Mouse (Mus musculus) hindbrain, embryonic 15.5 days (tissue): ENCODE results near the gene Ska3. TPM values are rescaled to one million over a fixed set of nuclear protein-coding genes. Genes with fewer than 3 reads are reported as not detected.

ENCODE experiments used
- ATAC-seq: fragments of 200-750 bp; cut with Nextera tagmentation; 2 replicates; pipeline ENCODE4 v1.8.0; 2017; ENCODE audit warnings: low read depth, moderate number of reproducible peaks, moderate TSS enrichment; ENCODE audit not compliant: low FRiP score
- H3K27ac ChIP-seq: fragments of 300-500 bp; sonication (generic); replicated peaks from 2 replicates; pipeline ENCODE4 v1.5.1; 2015; ENCODE audit warnings: mild to moderate bottlenecking, inconsistent platforms
- H3K27me3 ChIP-seq: fragments of 300-500 bp; sonication (generic); 2 replicates; pipeline ENCODE4 v1.6.1; 2015; ENCODE audit warnings: control low read depth, inconsistent platforms
- H3K36me3 ChIP-seq: fragments of 300-500 bp; sonication (generic); 2 replicates; pipeline ENCODE4 v1.6.1; 2015; ENCODE audit warnings: control low read depth, inconsistent platforms
- H3K4me1 ChIP-seq: fragments of 300-500 bp; sonication (generic); replicated peaks from 2 replicates; pipeline ENCODE4 v1.6.1; 2015; ENCODE audit warnings: control low read depth, inconsistent platforms
- H3K4me2 ChIP-seq: fragments of 300-500 bp; sonication (generic); 2 replicates; pipeline ENCODE4 v1.6.1; 2015; ENCODE audit warnings: moderate library complexity, mild to moderate bottlenecking, inconsistent platforms
- H3K4me3 ChIP-seq: fragments of 300-500 bp; sonication (generic); 2 replicates; pipeline ENCODE4 v1.5.1; 2015; ENCODE audit warnings: mild to moderate bottlenecking, inconsistent platforms
- H3K9ac ChIP-seq: fragments of 300-500 bp; sonication (generic); 2 replicates; pipeline ENCODE4 v1.6.1; 2015; ENCODE audit warnings: inconsistent platforms
- H3K9me3 ChIP-seq: fragments of 300-500 bp; sonication (generic); 2 replicates; pipeline ENCODE4 v1.6.1; 2016; ENCODE audit warnings: control low read depth, inconsistent platforms
- WGBS: fragments of 180-500 bp; shearing (Covaris S2); methylation state at CpG from one replicate; pipeline ENCODE4 v1.1.7; 2015; 5-methylcytosine and 5-hydroxymethylcytosine counted together
- microRNA-seq: library from miRNA; unstranded; fragments of <30 nt; microRNA quantifications from one replicate; pipeline ENCODE4, GENCODE M21; 2016
- polyA plus RNA-seq: library from polyadenylated mRNA; unstranded; fragments of >200 nt; fragmentation: Nextera tagmentation; extraction: Ambion mirVana; gene quantifications from 2 replicates; pipeline ENCODE4 v1.2.1, GENCODE M21; 2015

The Ska3 gene
- polyA plus RNA-seq, 1 experiment from 2014 or later: 8.4 TPM

- WGBS: 93% methylated on average over 9 of the region's 9 CpGs
These were observed 36.2 kb downstream of the Ska3 start for GRCm38 (mm10) chr14:57789759-57790158.

GRCm38 (mm10) chr14:57789311-57789710, 36.7 kb downstream of the Ska3 start:
- ATAC-seq: no peak
- Histone ChIP-seq H3K9me3 (no peaks in the 10 kb centered on the region), H3K36me3 (no peaks in the 10 kb centered on the region), H3K4me3 (no peak overlapping the region), H3K27me3 (no peaks in the 10 kb centered on the region), H3K27ac (no peak overlapping the region), H3K4me1 (no peaks in the 10 kb centered on the region), H3K9ac (no peak overlapping the region), H3K4me2 (no peak overlapping the region)
- WGBS: 81% methylated on average over 2 of the region's 2 CpGs

More at GRCm38 (mm10) chr14:57789759-57790158, 36.2 kb downstream of the Ska3 start:
- Histone ChIP-seq H3K9ac (no peak overlapping the region), H3K4me3 (no peak overlapping the region), H3K27me3 (no peaks in the 10 kb centered on the region), H3K27ac (no peak overlapping the region), H3K36me3 (no peaks in the 10 kb centered on the region), H3K4me2 (no peak overlapping the region), H3K9me3 (no peaks in the 10 kb centered on the region), H3K4me1 (no peaks in the 10 kb centered on the region)
- no peak for ATAC-seq

DNA sequence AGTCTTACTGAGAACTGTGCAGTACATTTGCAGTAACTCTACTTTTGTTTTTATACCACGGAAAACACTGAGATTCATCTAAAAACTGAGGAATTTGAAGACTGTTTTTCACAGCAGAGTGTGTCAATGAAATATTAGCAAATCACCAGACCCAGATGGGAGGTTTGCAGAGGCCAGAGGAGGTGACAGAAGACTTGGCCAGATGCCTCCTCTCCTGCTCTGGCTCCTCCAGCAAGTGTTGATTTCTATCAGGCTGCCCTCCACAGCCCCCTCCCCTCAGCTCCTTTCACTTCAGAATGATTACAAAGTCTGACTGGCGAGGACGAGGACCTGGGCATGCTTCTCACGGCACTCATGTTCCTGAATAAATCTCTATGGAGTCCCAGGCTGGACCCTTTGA, 38.6 kb downstream of the Ska3 start:
- H3K27ac ChIP-seq: no peak overlapping the region
- no peaks in the 10 kb centered on the region for H3K9me3 ChIP-seq
- no peak overlapping the region for H3K4me3 ChIP-seq
- no peak overlapping the region for H3K4me2 ChIP-seq
- WGBS: 62% methylated on average over 4 of the region's 4 CpGs
- no peak for ATAC-seq
- H3K36me3 ChIP-seq: no peaks in the 10 kb centered on the region
- H3K4me1 ChIP-seq: no peaks in the 10 kb centered on the region
- no peaks in the 10 kb centered on the region for H3K27me3 ChIP-seq
- no peak overlapping the region for H3K9ac ChIP-seq

DNA sequence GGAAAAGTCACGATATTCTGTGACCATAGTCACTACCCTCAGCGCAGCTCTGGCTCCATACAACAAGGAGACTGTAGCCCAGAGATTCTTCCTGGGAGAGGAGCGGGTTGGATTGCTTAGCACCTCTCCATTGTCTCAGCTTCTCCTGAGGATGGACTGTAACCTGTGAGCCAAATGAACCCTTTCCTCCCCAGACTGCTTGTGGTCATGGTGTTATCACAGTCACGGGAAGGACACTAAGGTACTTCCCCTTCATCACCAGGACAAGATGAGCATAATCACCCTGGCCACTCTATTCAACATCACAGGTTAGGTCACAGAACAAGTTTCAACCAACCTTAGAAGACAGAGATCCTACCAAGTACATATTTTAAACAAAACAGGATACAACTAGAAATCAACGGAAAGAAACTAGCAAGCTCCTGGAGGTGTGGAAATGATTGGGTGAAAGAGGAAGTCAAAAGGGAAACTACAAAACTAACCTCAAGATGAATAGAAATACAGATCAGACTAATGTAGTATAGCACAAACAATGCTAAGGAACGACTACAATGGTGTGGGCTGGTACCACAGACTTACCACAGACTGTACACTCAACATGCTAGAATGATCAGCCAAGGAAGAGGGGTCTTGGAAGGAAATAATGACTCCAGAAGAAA, 53.7 kb downstream of the Ska3 start:
- no peaks in the 10 kb centered on the region for H3K36me3 ChIP-seq
- no peak overlapping the region for H3K4me3 ChIP-seq
- no peaks in the 10 kb centered on the region for H3K4me1 ChIP-seq
- whole genome bisulfite sequencing: 84% methylated on average over 6 of the region's 6 CpGs
- no peak overlapping the region for H3K4me2 ChIP-seq
- no peak overlapping the region for H3K27ac ChIP-seq
- H3K9ac ChIP-seq: no peak overlapping the region
- H3K27me3 ChIP-seq: no peaks in the 10 kb centered on the region
- ATAC-seq: no peak
- no peaks in the 10 kb centered on the region for H3K9me3 ChIP-seq

- no peaks in the 10 kb centered on the region for H3K4me1 ChIP-seq
- H3K27ac ChIP-seq: no peak overlapping the region
- H3K9me3 ChIP-seq: no peaks in the 10 kb centered on the region
- H3K4me2 ChIP-seq: no peak overlapping the region
- no peak overlapping the region for H3K4me3 ChIP-seq
- H3K27me3 ChIP-seq: no peaks in the 10 kb centered on the region
- H3K9ac ChIP-seq: no peak overlapping the region
- no peak for ATAC-seq
- WGBS: 97% methylated on average over 5 of the region's 5 CpGs
- H3K36me3 ChIP-seq: no peaks in the 10 kb centered on the region
These were observed 56.9 kb downstream of the Ska3 start for GRCm38 (mm10) chr14:57769102-57769501.

- ATAC-seq: no peak
- WGBS: 40% methylated on average over 10 of the region's 10 CpGs
These were observed 65.3 kb downstream of the Ska3 start for GRCm38 (mm10) chr14:57760447-57761412.

GRCm38 (mm10) chr14:57758237-57758636, 67.7 kb downstream of the Ska3 start, which contains the start of gene Lats2:
Gene Lats2 (minus strand): TSS chr14:57758388.
- ATAC-seq: no peak
- Histone ChIP-seq H3K27ac (no peak within 1 kb of the TSS), H3K9ac (no peak within 1 kb of the TSS), H3K27me3 (no peaks in the 10 kb centered on the region), H3K36me3 (no peaks in the 10 kb centered on the region), H3K4me2 (no peak within 1 kb of the TSS), H3K9me3 (no peaks in the 10 kb centered on the region), H3K4me3 (no peak within 1 kb of the TSS), H3K4me1 (no peaks in the 10 kb centered on the region)
- WGBS: 81% methylated on average over 4 of the region's 4 CpGs

More at GRCm38 (mm10) chr14:57760447-57761412, 65.3 kb downstream of the Ska3 start:
- no peak overlapping the region for H3K9ac ChIP-seq
- no peaks in the 10 kb centered on the region for H3K9me3 ChIP-seq
- no peak overlapping the region for H3K4me3 ChIP-seq
- no peaks in the 10 kb centered on the region for H3K4me1 ChIP-seq
- no peaks in the 10 kb centered on the region for H3K36me3 ChIP-seq
- H3K27ac ChIP-seq: no peak overlapping the region
- no peaks in the 10 kb centered on the region for H3K27me3 ChIP-seq
- no peak overlapping the region for H3K4me2 ChIP-seq

Small RNA genes lying within 50 kb of the gene (microRNA-seq; reads per million reads assigned to microRNA genes)
- not detected for gene Mir3077

Other genes starting within 250 kb of the Ska3 start
- 11.6 and 12.3 TPM in 2 replicates for gene Xpo4, start 160.8 kb downstream of the Ska3 start, polyA plus RNA-seq
- gene Gm49361, start 80.1 kb downstream of the Ska3 start, polyA plus RNA-seq: not detected in 2 replicates
- 8.1 and 8.2 TPM in 2 replicates for gene Lats2, start 67.8 kb downstream of the Ska3 start, polyA plus RNA-seq
- 23.6 and 29.2 TPM in 2 replicates for gene Sap18, start 28.0 kb downstream of the Ska3 start, polyA plus RNA-seq
- 144 and 153 TPM in 2 replicates for gene Mrpl57, start within 50 bp of the Ska3 start, polyA plus RNA-seq
- gene Zdhhc20, start 64.1 kb upstream of the Ska3 start, polyA plus RNA-seq: 35.3 and 37.1 TPM in 2 replicates
- 68.2 and 70.5 TPM in 2 replicates for gene Micu2, start 173.1 kb upstream of the Ska3 start, polyA plus RNA-seq
- gene Fgf9, start 244.4 kb upstream of the Ska3 start, polyA plus RNA-seq: 22.1 and 22.7 TPM in 2 replicates